Mouse (Mus musculus): ENCODE data around the gene Dennd2a.
A peak's percentile ranks its signal among the peaks of the same experiment; 100 is the strongest.

Gene Dennd2a

DNA sequence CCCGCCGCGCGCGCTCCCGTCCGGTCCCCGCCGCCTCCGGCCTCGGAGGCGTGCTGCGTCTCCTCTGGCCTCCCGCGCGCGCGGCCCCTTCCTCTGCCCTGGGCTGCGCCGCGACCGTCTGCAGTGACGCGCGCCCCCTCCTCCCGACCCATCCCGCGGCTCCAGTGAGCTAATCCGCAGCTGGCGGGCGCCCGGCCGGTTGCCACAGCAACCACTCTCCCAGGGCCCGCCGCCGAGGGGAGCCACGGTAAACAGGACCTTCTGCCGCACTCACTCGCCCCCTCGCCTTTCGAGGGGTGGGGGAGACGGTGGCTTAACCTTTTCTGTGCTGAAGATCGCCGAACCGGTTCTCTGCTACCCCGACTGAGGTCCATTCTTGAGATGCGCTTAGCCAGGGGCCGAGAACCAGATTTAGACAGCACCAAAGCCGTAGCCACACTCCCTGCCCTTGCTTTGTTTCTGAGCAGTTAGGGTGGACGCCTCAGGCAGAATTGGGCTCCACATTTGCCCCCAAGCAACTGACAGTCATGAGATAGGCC is at the start of gene Dennd2a:
TSS of gene Dennd2a (minus strand) at position 145 of the 539 bp plus-strand sequence.
- DNase-seq (ENCODE audit: low read depth) = no peak

DNA sequence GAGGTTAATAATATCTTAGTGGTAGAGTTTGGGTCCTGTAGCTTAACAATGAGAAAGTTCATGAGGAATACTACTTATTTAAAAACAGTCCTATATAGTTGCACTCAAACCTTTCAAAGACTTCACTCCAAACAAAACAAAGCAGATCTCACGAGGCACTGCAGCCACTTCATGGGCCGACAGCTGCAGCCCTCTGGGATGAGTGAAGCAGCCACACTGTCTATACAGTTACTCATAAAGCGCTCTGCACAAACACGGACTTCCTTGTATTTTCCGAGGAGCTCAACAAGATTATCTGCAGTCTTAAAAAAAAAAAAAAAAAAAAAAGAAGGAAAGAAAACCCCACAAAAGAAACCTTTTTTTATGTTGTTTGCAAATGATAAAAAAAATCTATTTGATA is 49.7 kb upstream of the Dennd2a start:
- DNase-seq (ENCODE audit: low read depth) = no peak

DNA sequence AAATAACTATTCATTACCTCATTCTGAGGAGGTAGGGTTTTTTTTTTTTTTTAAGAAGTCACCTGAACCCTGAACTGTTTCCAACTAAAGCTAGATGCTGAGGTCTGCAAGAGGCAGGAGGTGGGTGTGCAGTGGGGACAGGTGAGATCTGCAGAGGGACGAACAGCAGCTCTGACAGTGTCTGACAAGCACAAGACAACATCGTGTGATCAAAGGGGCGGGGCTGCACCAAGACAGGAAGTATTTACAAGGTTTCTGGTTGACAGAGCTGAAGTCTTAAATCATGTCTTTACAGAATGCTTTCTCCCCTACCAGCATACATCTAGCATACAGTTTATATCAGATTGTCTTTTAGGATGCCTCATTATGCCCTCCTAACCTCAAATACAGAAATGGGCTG is 49.2 kb upstream of the Dennd2a start:
- DNase-seq (ENCODE audit: low read depth) = no peak

DNA sequence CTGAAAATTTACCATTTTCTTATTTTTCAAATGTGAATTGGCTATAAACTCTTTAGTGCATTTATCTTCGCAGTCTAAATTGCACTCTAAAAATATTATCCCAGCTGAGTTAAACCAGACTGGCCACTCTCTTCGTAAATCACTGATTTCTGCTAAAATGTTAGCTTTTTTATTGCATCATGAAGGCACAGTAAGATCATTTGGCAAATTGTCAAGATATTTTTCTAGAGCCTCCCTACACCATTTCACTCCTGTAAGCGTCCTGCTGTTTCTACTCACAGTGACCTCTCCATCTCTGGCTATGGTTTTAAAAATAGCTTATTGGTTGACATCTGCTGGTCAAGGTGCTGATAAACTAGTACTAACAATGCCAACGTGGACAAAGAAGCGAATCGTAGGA is 48.4 kb upstream of the Dennd2a start:
- DNase-seq (ENCODE audit: low read depth) = no peak

DNA sequence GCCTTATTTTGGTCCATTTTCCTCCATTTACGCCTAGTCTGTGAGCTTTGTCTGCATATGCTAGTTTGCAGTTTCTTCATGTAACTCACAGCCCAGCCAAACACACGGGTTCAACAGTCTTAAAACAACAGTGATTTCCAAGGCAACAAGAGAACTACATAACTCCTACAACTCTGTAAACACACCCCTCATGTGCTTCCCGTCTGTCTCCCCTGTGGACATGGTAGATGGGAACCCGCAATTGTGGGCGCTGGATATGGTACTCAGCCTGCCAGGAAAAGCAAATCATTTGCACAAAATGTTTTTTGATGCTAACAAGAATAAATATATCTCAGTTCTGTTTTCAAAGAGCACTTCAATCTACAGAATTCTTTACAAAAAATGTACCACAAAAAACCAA is 46.9 kb upstream of the Dennd2a start:
- DNase-seq (ENCODE audit: low read depth) = no peak

DNA sequence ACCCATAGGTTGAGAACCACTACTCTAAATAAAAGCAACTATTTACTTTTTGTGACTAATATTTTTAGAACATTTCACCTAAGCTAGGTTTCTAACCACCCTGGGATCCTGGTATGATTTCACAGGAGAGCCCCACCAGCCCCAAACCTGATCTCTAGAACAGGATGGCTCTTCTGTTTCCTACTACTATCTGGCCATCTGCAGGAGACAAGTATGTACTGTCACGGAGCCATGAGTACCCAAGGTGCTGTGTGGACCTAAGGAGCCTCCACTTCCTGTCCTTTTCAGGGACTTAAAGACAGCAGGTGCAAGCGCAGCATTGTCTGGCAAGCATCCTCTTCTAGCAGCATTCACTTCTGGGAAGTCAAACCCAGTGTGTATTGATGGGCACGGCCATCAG is 44.2 kb upstream of the Dennd2a start:
- no peak for DNase-seq (ENCODE audit: low read depth)

DNA sequence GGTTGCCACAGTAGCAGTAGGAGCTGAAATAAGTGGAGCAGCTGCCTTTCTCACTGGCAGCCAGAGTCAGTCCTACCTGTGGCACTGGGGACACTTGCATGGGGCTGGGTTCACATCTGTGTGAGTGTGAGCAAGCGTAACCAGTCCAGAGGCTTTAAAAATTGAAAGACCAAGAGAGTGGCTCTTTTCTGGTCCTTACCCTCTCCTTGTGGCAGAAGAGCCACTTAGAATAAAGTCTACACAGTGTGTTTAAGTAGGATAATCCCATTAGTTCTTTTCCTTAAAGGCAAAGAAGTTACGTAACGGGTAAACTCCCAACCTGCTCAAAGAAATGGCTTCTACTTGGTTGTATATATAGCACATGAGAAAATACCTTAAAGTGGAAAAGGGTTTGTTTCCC is 43.2 kb upstream of the Dennd2a start:
- DNase-seq (ENCODE audit: low read depth) = no peak

DNA sequence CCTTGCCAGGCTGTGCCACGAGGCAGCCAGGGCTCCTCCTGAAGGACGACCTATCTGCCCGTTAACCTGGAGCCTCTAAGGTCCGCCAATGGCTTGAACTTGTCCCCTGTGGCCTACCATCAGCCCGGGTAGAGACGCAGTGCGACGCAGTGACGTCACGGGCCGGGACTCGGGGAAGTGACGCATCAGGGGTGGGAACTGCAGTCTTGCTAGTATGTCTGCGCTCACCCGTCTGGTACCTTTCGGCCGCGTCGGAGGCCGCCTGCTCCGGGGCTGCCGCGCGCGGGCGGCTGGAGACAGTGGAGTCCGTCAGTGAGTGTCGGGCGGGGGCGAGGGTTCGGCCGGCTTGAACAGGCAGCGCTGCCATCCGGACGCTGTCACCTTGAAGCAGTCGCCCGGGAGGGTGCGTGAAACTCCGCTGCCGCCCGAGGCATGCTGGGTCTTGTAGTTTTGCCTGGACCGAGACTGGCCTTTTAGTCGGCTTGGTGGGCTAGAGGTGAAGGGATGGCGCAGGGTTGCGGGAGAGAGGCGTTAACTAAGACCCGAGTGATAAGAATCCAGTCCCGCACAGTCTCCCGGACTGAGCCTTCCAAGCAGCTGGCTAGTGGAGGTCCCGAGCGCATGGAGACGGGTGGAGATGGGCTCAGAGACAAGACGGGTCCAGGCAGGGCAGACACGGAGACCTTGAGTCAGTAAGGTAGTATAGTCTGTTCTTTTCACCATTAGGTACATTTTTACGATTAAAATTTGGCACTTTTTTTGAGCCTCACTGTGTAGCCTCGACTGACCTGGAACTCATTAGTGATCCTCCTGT is 34.9 kb upstream of the Dennd2a start, which contains the start of gene Ndufb2:
TSS of gene Ndufb2 (plus strand) at position 174 of the 814 bp plus-strand sequence.
- DNase-seq (ENCODE audit: low read depth) = peak; percentile 93

DNA sequence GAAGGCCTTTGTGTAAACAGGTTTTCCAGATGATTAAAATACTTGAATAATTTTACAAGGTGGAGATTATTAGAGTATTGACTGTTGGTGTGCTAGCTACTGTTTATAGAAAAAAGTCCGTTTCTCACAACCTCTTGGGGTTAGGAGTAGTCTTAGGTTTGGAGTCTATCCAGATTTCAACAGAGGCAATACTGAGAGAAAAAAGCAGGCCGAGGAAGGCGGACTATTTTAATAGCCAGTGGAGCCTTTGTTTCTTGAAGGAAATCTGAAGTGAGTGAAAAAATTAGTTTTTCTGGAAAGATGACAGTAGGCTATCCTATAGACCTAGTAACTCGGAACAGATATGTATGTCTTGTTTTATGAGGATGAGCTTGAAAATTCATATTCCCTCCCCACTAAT is 33.8 kb upstream of the Dennd2a start:
- no peak for DNase-seq (ENCODE audit: low read depth)

DNA sequence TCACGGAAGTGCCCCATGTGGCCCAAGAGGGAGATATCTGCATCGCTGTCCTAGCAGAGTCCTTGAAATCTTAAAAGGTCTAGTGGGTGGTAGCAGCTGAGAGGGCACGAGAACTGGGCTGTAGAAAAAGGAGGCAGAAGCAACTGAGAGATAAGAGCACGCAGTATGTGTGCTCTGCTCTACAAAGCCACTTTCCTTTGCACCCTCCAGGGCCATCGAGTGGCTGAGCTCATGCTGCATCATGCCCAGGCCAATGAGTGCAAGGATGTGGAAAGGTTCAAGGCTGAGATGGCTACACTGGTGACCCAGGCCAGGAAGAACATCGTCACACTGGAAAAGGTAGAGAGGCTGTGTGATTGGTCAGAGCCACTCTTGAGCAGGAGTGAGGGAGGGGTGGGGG is 27.9 kb upstream of the Dennd2a start, which contains the start of gene Gm42420:
TSS of gene Gm42420 (plus strand) at position 237 of the 400 bp plus-strand sequence.
- no peak for DNase-seq (ENCODE audit: low read depth)

DNA sequence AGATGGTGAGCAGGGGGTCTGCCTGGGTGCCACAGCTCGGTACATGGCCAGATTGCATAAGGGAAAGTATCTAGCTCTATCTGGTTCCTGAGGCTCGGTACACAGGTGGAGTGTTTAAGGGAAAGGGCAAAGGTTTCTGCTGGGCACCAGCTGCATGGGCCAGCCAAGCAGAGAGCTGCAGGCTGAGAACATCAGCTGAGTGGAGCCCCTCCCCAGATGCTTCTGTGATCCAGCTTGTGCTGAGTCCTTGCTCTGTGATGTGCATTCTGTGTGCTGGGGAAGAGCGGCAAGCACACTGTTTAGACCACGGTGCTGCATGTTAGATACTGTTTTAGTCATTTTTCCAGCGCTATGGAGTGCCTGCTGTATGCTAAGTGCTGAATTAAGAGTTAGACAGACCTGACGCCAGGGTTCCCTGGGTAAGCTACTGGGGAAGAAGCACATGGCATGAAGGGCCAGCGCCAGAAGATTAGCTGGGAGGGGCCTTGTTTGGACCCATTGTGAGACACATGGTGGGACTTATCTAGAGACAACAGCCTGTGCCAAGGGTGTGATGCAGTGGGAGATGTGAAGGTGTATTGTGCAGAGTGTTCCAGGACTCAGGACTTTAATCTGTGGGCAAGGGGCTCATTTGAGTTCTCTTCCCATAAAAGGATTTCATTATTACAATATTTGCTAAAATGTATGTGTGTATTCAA is 23.6 kb upstream of the Dennd2a start:
- peak; percentile 78 for DNase-seq (ENCODE audit: low read depth)

DNA sequence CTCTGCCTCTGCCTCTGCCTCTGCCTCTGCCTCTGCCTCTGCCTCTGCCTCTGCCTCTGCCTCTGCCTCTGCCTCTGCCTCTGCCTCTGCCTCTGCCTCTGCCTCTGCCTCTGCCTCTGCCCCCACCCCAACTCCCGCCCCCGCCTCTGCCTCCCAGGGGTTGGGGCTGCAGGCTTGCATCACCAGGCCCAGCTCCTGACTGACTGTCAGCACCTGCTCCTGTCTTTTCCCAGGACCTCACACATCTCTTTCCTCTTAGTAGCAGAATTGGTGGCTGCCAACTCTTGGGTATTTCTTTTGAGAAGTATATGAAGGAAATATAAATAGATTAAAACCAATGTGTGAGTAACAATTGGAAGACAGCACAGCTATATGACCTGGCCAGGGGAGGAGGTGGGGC is 22.9 kb upstream of the Dennd2a start:
- no peak for DNase-seq (ENCODE audit: low read depth)

DNA sequence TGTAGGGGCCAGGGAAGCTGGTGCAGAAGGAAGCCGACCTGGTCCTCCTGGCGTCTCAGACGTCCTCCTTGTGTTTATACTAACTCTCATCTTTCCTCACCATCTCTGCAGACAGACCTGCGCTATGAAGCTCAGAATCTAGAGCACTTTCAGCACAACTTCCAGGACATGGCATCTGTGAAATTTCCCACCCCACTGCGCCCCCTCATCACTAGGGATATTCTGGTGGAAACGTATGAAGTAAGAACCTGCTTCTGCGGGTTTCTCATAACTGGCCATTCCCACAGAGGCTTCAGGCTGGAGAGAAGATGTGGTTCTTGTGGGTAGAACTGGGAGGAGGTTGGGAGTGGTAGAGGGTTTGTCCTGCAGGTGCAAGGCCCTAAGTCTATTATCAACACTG is 21.9 kb upstream of the Dennd2a start:
- no peak for DNase-seq (ENCODE audit: low read depth)

DNA sequence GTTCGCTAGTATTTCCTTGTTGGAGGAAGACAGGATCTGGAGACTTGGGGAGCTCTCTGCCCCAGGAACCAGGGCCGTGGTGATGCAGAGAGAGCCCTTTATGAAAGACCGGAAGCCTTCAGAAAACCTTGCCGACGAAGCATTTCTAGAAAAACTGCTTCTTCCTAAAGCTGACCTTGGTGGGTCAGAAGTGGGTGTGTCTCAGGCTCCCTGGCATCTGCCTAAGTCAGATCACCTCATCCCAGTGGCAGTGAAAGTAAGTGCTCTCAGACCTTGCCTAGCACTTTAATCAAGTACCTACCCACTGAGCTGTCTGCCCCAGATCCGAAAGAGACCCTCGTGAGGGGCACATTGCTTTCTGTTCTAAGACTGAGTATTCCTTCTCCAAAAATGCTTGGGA is 17.3 kb upstream of the Dennd2a start:
- DNase-seq (ENCODE audit: low read depth) = no peak

DNA sequence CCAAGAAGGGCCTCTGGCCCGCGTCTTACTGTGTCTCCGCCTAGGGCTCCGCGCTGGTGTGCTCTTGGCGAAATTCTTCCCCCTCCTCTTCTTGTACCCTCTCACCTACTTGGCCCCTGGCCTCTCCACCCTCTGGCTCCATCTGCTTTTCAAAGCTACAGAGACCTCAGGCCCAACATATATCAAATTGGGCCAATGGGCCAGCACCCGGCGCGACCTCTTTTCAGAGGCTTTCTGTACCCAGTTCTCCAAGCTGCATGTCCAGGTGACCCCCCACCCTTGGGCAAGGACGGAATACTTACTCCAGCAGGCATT is 16.8 kb upstream of the Dennd2a start:
- DNase-seq (ENCODE audit: low read depth) = no peak

DNA sequence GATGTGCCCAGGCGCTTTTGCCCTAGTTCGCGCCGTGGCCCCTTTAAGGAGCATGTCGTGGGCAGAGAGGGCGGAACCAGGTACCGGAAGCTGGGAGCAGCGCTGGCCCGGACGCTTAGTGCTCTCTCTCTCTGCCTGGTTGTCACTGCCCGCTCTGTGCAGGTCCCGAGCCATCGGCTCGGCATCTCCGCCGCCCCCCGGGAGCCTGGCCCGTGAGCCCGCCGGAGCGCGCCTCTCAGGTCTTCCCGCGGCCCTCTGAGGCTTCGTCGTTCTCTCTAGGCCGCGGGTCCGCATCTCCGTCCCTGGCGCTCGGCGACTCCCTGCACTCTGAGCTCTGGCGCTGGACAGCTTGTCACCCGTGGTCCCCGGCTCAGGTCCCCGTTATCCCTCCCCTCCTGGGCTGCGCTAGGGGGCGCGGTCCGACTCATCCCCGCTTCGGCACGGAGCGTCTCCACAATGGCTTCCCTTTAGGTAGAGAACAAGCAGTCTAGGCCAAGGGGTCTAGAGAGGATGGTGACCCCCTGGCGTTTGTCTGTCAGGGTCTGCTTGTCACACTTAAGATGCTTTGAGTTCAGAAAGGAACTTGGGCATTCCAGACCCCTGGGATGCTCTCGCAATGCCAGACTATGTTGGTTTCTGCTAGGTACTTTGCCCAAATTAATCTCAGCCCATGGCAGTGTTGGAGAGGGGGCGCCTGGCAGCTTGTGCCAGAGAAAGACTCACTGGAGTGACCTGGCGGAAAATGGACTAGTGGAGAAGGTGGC is 16.3 kb upstream of the Dennd2a start, which contains the start of gene Adck2:
TSS of gene Adck2 (plus strand) at position 83 of the 764 bp plus-strand sequence.
- DNase-seq (ENCODE audit: low read depth) = peak; percentile 79

DNA sequence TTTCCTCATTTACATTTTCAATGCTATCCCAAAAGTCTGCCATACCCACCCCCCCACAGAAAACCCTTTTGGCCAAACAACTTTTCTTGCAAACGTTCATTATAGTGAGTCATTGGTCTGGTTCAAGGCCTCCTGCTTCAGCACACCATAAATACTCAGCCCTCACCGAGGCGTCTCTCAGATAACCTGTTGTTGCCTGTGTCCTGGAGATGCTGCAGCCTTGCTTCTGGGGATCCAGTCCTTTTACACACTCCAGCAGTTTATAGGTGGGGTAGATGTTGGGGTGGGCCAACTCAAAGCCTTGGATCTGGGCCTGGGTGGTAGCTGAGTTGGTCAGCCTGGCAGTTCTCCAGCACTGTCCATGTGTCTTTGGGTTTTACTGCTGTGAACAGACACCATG is 12.8 kb upstream of the Dennd2a start:
- DNase-seq (ENCODE audit: low read depth) = no peak

DNA sequence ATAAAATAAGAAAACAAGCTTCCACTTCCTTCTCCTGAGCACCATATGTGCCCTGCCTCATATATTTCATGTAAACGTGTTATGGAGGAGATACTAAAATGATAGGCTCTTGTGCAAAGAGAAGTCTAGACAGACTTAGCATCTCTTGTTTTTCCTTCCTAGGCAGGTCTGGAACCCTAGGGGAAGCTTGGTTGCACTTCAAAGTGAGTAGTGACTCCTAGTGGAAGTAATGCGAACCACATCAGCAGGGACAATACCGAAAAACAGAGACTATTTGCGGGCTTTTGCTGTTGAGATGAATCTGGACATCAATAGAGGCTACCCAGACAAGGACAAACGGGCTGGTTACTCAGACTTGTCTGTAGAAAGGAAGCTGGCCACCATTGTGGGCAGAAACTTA is 9.9 kb upstream of the Dennd2a start:
- no peak for DNase-seq (ENCODE audit: low read depth)

DNA sequence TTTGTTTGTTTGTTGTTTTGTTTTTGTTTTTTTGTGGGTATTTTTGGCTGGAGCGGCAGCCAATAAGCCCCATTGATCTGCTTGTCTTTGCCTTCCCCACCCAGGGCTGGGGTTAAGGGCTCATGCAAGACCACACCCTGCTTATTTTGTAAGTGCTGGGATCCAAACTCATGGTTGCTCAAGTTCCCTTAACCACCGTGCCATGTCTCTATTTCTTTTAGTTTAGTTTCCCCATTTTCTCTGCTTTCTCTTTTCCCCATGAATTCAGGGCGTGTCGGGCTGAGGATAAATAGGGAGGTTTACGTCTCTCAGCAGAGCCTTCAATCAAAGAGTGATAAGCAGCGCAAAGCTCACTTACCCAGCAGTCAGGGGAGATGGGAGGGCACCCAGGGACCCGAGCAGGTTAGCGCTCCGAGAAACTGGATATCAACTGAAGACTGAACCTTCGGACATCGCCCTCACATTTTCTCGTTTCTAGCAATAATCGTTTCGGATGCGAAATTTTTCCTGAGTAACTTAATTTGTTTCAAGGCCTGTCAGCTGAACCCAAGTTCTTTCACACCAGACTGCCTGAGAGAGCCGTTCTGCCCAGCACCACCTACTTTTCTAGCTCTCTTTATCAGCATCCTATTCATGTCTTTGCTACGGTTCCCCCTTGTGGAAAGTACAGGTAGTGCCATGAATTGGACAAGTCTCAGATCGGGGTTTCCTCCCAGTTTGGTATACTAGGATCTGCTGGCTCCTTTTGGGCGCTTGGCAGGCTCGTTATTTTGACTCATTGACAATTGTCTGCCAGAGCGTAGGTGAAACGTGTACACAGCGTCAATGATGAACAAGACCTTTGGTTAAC is 4.7 kb upstream of the Dennd2a start:
- peak; percentile 95 for DNase-seq (ENCODE audit: low read depth)

DNA sequence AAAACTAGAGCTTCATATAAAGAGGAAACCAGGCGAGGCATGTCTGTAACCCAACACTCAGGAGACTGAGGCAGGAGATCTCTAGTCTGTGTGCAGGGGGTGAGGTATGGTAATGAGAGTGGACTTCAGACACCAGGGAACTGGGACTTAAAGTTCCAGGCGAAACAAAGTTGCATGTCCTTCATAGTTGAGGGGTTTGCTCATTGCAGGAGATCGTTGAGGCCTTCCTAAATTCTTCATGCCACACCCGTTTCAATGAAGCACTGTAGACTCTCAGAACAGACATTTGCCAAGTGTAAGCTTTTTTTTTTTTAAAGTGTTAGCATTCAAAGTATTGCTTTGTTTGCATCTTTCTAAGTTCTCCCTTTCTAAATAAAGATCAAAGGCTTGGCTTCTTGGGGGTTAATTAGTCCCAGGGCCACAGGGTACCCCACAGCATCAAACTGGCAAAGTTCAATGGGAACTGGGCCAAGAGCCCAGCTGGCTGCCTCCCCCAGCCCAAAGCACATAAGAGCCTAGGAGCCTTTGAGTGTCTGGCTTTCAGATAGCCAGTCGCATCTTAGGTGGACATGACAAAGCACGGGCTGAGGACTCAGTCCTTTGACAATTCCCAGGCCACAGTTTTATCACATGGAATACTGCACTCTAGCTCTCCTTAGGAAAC is 1.7 kb upstream of the Dennd2a start:
- no peak for DNase-seq (ENCODE audit: low read depth)

All from c-Kit-positive CD71-positive TER-119-negative erythroid progenitor cells, embryonic 14.5 days (primary cell).